Mouse (Mus musculus) hindbrain, postnatal 0 days (tissue): ENCODE data around the gene Ppp2r5e. TPM values are rescaled to one million over a fixed set of nuclear protein-coding genes. Genes with fewer than 3 reads are reported as not detected.

Experiments used
- ATAC-seq: fragments of 200-750 bp; cut with Nextera tagmentation; 2 replicates; pipeline ENCODE4 v1.8.0; 2017; ENCODE audit warnings: mild to moderate bottlenecking, moderate TSS enrichment, moderate library complexity
- DNase-seq: peaks from one replicate; pipeline ENCODE4 v3.0.0-alpha.2; 2015; ENCODE audit warnings: low spot score
- H3K27ac ChIP-seq: fragments of 300-500 bp; sonication (generic); 2 replicates; pipeline ENCODE4 v1.5.1; 2014; ENCODE audit warnings: mild to moderate bottlenecking
- H3K27me3 ChIP-seq: fragments of 300-500 bp; sonication (generic); 2 replicates; pipeline ENCODE4 v1.6.1; 2014; ENCODE audit warnings: low read length, mixed read lengths; ENCODE audit not compliant: insufficient read depth
- H3K36me3 ChIP-seq: fragments of 300-500 bp; sonication (generic); 2 replicates; pipeline ENCODE4 v1.6.1; 2014; ENCODE audit warnings: low read length, mixed read lengths; ENCODE audit not compliant: insufficient read depth
- H3K4me1 ChIP-seq: fragments of 300-500 bp; sonication (generic); 2 replicates; pipeline ENCODE4 v1.6.1; 2014; ENCODE audit warnings: antibody characterized with exemption, low read length, mixed read lengths; ENCODE audit not compliant: insufficient read depth
- H3K4me2 ChIP-seq: fragments of 300-500 bp; sonication (generic); 2 replicates; pipeline ENCODE4 v1.6.1; 2014; ENCODE audit warnings: low read depth, mild to moderate bottlenecking, low read length, moderate library complexity, mixed read lengths
- H3K4me3 ChIP-seq: fragments of 300-500 bp; sonication (generic); 2 replicates; pipeline ENCODE4 v1.5.1; 2014; ENCODE audit warnings: low read length
- H3K9ac ChIP-seq: fragments of 300-500 bp; sonication (generic); replicated peaks from 2 replicates; pipeline ENCODE4 v1.6.1; 2014; ENCODE audit warnings: mild to moderate bottlenecking, low read length, moderate library complexity, mixed read lengths
- H3K9me3 ChIP-seq: fragments of 300-500 bp; sonication (generic); 2 replicates; pipeline ENCODE4 v1.6.1; 2016; ENCODE audit warnings: low read length, mixed read lengths
- CTCF ChIP-seq: IDR thresholded peaks from 2 replicates; pipeline ENCODE4 v1.5.1; 2016; ENCODE audit warnings: antibody characterized with exemption, control low read depth, low read depth
- WGBS: fragments of 180-500 bp; shearing (Covaris S2); extraction: QIAGEN DNeasy Blood & Tissue Kit; methylation state at CpG from one replicate; pipeline ENCODE4 v1.1.7; 2014; 5-methylcytosine and 5-hydroxymethylcytosine counted together
- polyA plus RNA-seq: library from polyadenylated mRNA; unstranded; fragments of >200 nt; fragmentation: Nextera tagmentation; extraction: Ambion mirVana; gene quantifications from 2 replicates; pipeline ENCODE4 v1.2.1, GENCODE M21; 2015
- total RNA-seq: library from RNA; depleted of rRNA; stranded (reverse); fragments of >200 nt; gene quantifications from 2 replicates; pipeline ENCODE4 v1.2.3, GENCODE M21; 2014

Ppp2r5e gene
- total and polyA plus RNA-seq, 2 experiments from 2014 or later: 23.4 to 26.7 TPM

DNA sequence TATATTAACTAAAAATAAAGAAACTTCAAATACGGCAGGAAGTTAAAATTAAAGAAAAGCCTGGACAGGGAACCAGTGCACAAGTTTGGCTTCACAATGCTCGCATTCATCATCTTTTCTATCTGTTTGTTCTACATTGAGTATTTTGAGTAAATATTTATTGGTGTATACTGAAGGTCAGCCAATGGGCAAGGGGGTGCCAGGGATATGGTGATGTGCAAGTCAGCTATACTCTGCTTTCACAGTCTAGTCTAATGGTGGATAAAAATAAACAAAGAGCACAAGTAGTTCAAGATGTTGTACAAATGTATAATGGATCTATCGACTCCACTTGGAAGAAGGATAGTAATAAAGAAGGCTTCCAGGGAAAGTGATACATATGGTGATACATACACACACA lies 123.9 kb downstream of the Ppp2r5e start:
- DNase-seq (no peak), ATAC-seq (no peak)
- no peaks in the 10 kb centered on the region for H3K4me1 ChIP-seq
- TF ChIP-seq CTCF: no peak
- no peaks in the 10 kb centered on the region for H3K9me3 ChIP-seq
- no peak overlapping the region for H3K4me2 ChIP-seq
- no peak overlapping the region for H3K4me3 ChIP-seq
- no peak overlapping the region for H3K27ac ChIP-seq
- H3K36me3 ChIP-seq: no peaks in the 10 kb centered on the region
- 85% methylated on average over 3 of the region's 3 CpGs for WGBS
- no peaks in the 10 kb centered on the region for H3K27me3 ChIP-seq
- H3K9ac ChIP-seq: no peak overlapping the region

DNA sequence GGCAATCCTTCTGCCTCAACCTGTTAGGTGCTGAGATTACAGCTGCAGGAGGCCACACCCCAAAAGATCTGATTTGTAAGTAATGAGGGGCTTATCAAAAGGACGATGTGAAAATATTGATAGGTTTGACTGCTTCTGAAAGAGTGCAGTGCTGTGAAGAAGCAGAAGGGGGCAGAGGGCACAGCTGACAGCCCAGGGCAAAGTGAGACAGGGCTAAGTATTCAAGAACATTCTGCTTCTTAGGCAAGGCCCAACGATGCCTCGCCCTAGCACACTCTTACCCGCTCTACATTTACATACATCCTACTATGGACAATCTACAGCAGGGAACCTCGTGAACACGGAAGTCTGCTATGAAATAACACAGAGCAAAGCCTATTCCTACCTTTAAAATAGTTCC lies 128.2 kb downstream of the Ppp2r5e start:
- Histone ChIP-seq H3K4me3 (no peak overlapping the region), H3K36me3 (peaks cover 24% of the 10 kb centered on the region), H3K9me3 (no peaks in the 10 kb centered on the region), H3K4me2 (no peak overlapping the region), H3K4me1 (no peaks in the 10 kb centered on the region), H3K27ac (no peak overlapping the region), H3K27me3 (no peaks in the 10 kb centered on the region), H3K9ac (no peak overlapping the region)
- TF ChIP-seq CTCF: peak; percentile 38; the same call in 1 of the 2 replicates
- 88% methylated on average over 6 of the region's 6 CpGs for whole genome bisulfite sequencing
- DNase-seq (no peak), ATAC-seq (no peak)

DNA sequence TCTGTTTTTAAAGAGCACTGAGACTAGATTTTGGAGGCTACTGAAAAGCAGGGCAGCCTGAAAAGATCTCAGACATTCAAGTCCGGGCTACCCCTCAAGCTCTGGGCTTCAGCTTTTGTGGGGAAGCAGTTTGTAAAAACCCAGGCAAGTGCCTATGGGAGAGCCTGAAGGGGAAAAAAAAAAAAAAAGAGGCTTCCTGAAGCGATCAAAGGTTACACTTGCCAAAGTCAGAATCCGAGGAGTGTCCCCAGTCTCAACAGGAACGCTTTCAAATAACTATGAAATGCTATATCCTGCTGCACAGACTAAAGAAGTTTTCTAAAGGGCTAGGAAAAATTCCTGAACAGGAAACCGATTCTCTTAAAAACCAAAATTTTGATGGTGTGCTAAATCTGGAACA lies 128.9 kb downstream of the Ppp2r5e start:
- no peak overlapping the region for H3K4me2 ChIP-seq
- no peak overlapping the region for H3K27ac ChIP-seq
- no peak for TF ChIP-seq CTCF
- no peak overlapping the region for H3K4me3 ChIP-seq
- H3K4me1 ChIP-seq: no peaks in the 10 kb centered on the region
- no peaks in the 10 kb centered on the region for H3K9me3 ChIP-seq
- H3K36me3 ChIP-seq: peaks cover 24% of the 10 kb centered on the region
- ATAC-seq (no peak), DNase-seq (no peak)
- H3K9ac ChIP-seq: no peak overlapping the region
- no peaks in the 10 kb centered on the region for H3K27me3 ChIP-seq
- WGBS: 87% methylated on average over 5 of the region's 5 CpGs

DNA sequence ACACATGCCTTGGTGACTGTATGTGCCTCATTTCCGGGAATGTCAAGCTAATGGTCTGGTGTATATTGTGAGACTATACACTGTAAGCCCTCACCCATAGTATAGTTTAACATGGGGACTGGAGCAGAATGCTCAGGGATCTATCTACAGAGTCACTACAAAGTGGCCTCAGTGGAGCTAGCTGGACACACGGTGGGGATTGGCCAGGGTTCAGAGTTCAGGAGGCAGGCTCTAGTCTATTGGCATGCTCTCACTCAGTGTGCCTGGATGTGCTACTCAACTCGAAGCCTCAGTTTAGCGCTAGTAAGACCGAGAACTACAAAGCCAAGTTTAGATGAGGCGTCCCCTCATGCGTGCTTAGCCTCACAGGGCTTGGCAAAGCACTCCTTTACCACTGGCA lies 129.8 kb downstream of the Ppp2r5e start:
- no peak for ATAC-seq

DNA sequence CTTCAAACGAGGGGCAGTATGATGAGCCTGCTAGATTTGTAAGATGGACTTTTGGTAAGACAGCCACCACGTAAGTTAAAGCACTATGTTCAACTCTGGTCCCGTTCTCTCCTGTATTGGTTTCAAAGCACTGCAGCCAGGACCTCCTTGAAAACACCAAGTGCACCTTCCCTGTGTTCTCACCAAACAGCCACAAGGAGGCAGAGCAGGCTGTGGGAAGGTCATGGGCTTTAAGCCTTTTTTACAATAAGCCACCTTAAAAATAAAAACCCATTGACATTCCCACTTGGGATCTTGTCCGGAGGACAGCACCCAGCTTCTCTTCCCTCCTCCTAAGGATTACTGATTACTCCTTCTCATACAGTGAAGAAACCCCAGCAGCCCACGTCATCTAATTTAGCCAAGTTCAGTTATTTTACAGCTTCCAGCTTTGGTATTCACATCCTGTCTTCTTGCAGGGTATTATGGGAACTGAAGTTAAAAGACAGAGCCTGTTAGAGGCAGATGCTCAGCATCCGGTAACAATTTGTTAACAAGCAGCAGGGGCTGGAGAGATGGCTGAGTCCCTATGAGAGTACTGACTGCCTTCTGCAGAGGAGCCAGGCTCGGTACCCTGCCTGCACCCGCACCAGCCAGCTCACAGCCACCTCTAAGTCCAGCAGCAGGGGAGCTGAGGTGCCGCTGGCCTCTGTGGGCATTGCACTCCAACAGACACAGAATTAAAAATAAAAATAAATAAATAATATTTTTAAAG lies 131.9 kb downstream of the Ppp2r5e start:
- no peaks in the 10 kb centered on the region for H3K27me3 ChIP-seq
- H3K4me2 ChIP-seq: no peak overlapping the region
- 72% methylated on average over 9 of the region's 9 CpGs for WGBS
- H3K9me3 ChIP-seq: no peaks in the 10 kb centered on the region
- H3K36me3 ChIP-seq: peaks cover 35% of the 10 kb centered on the region
- ATAC-seq (peak; percentile 75), DNase-seq (peak; percentile 65)
- no peak overlapping the region for H3K4me3 ChIP-seq
- H3K27ac ChIP-seq: no peak overlapping the region
- no peaks in the 10 kb centered on the region for H3K4me1 ChIP-seq
- no peak overlapping the region for H3K9ac ChIP-seq
- peak; percentile 84 for TF ChIP-seq CTCF

More for the DNA sequence above, 129.8 kb downstream of the Ppp2r5e start:
- 87% methylated on average over 7 of the region's 7 CpGs for WGBS
- H3K4me2 ChIP-seq: no peak overlapping the region
- no peak for TF ChIP-seq CTCF
- no peak for DNase-seq
- H3K27me3 ChIP-seq: no peaks in the 10 kb centered on the region
- no peak overlapping the region for H3K4me3 ChIP-seq
- no peaks in the 10 kb centered on the region for H3K9me3 ChIP-seq
- H3K27ac ChIP-seq: no peak overlapping the region
- peaks cover 24% of the 10 kb centered on the region for H3K36me3 ChIP-seq
- no peaks in the 10 kb centered on the region for H3K4me1 ChIP-seq
- no peak overlapping the region for H3K9ac ChIP-seq

DNA sequence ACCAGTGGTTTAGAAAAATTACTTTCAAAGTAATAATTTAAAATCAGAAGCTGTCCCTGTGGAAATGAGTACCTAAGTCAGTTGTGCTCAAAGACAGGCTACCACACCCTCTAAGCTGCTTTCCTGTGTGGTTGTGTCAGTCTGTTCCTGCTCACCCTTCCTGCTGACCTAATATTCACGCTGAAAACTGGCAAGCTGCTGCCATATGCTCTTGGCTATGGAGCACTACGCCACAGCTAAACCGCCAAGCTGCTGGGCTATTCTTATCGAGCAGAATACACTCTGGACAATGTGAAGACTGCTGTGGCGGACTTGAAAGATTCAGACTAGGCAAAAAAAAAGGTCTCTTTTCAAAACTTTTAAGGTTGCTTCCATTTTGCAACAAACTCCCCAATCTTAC lies 135.5 kb downstream of the Ppp2r5e start:
- Histone ChIP-seq H3K4me2 (no peak overlapping the region), H3K27me3 (no peaks in the 10 kb centered on the region), H3K36me3 (peaks cover 38% of the 10 kb centered on the region), H3K9ac (no peak overlapping the region), H3K4me3 (no peak overlapping the region), H3K9me3 (no peaks in the 10 kb centered on the region), H3K27ac (no peak overlapping the region), H3K4me1 (no peaks in the 10 kb centered on the region)
- ATAC-seq (no peak), DNase-seq (no peak)
- WGBS: 81% methylated on average over 5 of the region's 5 CpGs
- TF ChIP-seq CTCF: no peak

DNA sequence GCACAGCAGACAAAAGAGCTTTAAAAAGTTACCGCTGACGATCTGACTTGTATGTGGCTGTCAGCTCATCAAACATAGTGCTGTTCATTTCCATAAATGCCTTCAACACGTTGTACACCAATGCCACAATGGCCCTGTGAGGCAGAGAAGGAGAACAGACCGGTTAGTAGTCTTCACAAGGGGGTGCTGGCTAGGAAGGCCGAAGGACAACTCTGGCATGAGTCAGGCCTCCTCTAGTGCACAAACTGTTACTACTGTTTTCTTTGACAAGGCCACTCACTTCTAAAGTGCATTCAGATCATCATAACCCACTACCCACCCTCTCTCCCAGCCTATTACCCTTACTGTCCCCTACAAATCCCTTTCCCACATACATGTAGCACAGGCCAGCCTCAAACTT lies 136.4 kb downstream of the Ppp2r5e start:
- no peak overlapping the region for H3K4me2 ChIP-seq
- no peak for ATAC-seq
- H3K27ac ChIP-seq: no peak overlapping the region
- no peak overlapping the region for H3K4me3 ChIP-seq
- TF ChIP-seq CTCF: no peak
- WGBS: 71% methylated on average over 5 of the region's 5 CpGs
- H3K4me1 ChIP-seq: no peaks in the 10 kb centered on the region
- no peaks in the 10 kb centered on the region for H3K27me3 ChIP-seq
- peaks cover 35% of the 10 kb centered on the region; the same call in 1 of the 2 replicates for H3K36me3 ChIP-seq
- H3K9me3 ChIP-seq: no peaks in the 10 kb centered on the region
- DNase-seq: no peak
- no peak overlapping the region for H3K9ac ChIP-seq
